Mouse (Mus musculus): ENCODE data around the gene Sdk1. TPM values are rescaled to one million over a fixed set of nuclear protein-coding genes. Genes with fewer than 3 reads are reported as not detected.

The Sdk1 gene
- total RNA-seq, 2 experiments from 2014 or later = 2.3 to 2.5 TPM

GRCm38 (mm10) chr5:142262060-142262459, 1020.8 kb downstream of the Sdk1 start:
- DNase-seq = no peak

Other genes starting within 250 kb of the Sdk1 start
- gene Card11, start 240.9 kb upstream of the Sdk1 start, total RNA-seq (2021) = under 1 TPM; 0.16 to 0.31 TPM

All from gastrocnemius, postnatal 25 days (tissue).